Mouse (Mus musculus): ENCODE measurements around the gene Dip2b.

DNA sequence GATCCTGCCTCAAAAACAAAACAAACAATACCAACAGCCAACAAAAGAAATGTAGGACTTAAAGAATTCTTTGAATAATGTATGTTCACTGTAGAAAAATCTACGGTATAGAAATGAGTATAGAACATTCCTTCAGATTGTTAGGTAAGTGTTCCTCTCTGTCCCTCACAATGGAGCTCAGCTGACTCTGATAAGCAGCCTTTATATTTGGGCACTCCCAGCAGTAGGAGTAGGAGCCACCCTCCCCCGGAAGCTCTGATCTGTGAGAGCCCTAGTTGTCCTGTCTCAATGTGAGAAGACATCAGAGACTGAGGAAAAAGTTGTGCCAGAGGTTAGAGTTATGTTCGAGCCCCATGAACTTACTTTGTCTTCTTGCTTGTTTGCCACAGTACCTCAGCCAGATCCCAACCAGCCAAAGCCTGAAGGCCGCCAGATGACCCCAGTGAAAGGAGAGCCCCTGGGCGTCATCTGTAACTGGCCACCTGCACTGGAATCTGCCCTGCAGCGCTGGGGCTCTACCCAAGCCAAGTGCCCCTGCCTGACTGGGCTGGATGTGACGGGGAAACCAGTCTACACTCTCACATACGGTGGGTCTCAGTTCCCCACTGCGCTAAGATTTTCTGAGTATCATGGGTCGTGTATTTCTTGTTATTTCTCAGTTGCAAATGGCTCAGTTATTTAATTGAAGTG is 118.5 kb downstream of the Dip2b start:
- TF ChIP-seq CTCF (IDR thresholded peaks at IDR 0.05; ENCODE audit: low read depth, low read length): no peak
- TF ChIP-seq POLR2A (IDR thresholded peaks at IDR 0.05; ENCODE audit: insufficient read depth, low read length): no peak

All from ES-Bruce4 (cell line).